Mouse (Mus musculus) left cerebral cortex, postnatal 14 days (tissue): ENCODE data around the gene Hspa1a. TPM values are rescaled to one million over a fixed set of nuclear protein-coding genes. Genes with fewer than 3 reads are reported as not detected.
"Not testable (repeated sequence)": the region's sequence is repeated elsewhere in the genome, so short reads cannot be mapped to it uniquely, and the experiment has no call there.

Source experiments
- DNase-seq, 2 experiments: peaks; one replicate each; pipeline ENCODE4 v3.0.0; 2021 to 2022; ENCODE audit warnings: low spot score in 2 of 2, mixed read lengths in 1 of 2
- intact Hi-C: fragments of 180-260 bp; cut with DNase I; formaldehyde crosslinking; loops from one replicate; pipeline ENCODE4 v1.15.1; 2025
- long read RNA-seq, 2 experiments: library from polyadenylated mRNA; stranded (forward); transcript quantifications; one replicate each; pipeline ENCODE4 v2.0.0; 2021
- total RNA-seq, 2 experiments: library from RNA; stranded (reverse); gene quantifications; 2 replicates each; pipeline ENCODE4 v1.2.3; 2021

Hspa1a gene
- total RNA-seq = 1 to 10 TPM; 5.5 to 6.7 TPM
- long read RNA-seq, experiment 1, partial matches to known transcripts = 0 of 4 reads
- long read RNA-seq, experiment 1, other reads (novel, unspliced or antisense) = 0 of 4 reads
- long read RNA-seq, experiment 2, transcript Hspa1a-201 (1 exons, 2,967 nt) = major isoform, 6 of 6 reads
- long read RNA-seq, experiment 2, partial matches to known transcripts = 0 of 6 reads
- long read RNA-seq, experiment 2, other reads (novel, unspliced or antisense) = 0 of 6 reads

DNA sequence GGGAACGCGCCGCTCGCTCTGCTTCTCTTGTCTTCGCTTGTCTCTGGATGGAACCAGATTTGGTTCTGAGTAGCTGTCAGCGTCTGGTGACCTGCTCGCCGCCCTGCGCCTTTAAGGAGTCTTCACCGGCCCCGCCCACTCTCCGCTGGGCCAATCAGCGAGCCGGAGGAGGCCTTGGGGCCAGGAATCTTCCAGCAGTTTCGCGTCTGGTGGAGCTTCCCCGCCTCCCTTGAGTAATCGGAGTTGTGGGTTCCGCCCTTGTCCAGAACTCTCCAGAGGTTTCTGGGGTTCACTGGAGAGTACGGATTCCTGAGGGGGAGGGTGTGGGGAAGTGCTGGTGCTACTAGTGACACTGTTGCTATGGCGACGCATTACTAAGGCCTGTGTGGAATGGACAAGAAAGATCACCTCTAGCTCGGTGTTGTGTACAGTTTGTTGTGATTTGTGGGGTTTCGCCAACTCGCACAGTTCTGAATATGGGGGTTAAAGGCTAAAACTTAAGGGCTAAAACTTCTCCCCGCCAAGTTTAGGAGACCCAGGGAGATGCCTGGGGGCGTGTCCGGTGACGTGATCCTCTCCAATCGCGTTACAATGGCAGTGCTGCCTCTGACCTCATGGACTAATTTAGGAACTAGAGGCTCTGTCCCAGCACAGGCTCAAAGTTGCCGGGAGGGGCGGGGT lies at the start of gene Hspa1a, which contains the start of gene Hspa1l:
Gene Hspa1a, minus strand, starts transcription at position 88 of the 681 bp plus-strand sequence.
Gene Hspa1l, plus strand, starts transcription at position 635 of the 681 bp plus-strand sequence.
- intact Hi-C loops = not testable (repeated sequence)
- DNase-seq = peak; percentile 72 to 79

DNA sequence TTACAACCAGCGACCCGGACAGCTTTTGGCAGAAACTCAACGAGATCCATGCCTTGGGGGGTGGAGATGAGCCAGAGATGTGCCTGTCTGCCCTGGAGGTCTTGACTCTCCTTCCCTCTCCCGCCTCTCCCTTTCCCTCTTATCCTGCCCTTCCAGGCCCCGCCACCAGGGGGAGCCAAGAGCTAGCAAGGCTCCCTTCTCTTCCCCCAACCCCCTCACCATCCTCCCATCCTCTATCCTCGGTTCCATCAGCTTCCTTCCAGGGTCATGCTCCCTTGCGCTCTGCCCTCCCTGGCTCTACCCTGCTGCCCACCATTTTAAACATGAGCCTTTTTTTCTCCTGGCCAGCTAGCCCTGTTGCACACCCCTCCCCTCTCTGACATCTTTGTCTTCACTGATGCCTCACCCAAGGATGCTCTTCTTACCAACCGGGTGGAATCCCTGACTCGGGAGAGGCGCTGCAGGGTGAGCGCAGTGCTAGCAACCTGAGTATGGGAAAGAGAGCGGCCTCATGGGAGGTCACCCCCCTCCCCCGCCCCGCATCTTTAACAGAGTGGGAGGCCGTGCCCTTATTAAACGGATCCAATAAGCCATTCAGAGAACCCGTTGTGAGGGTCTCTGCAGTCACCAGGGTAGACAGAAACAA lies 49.3 kb upstream of the Hspa1a start:
- peak; percentile 88 to 89 for DNase-seq
- intact Hi-C loops = loop anchor here (1.0 to 2.0 kb wide), 2 partner anchors 38 to 86 kb away; partner anchors contain the start of gene Ddah2

GRCm38 (mm10) chr17:35020551-35020950 lies 48.6 kb upstream of the Hspa1a start:
- intact Hi-C loops = loop anchor here (2.0 kb wide), 1 partner anchor 86 kb away; no protein-coding TSS in a partner anchor
- DNase-seq = no peak

GRCm38 (mm10) chr17:35019894-35020293 lies 47.9 kb upstream of the Hspa1a start:
- DNase-seq = no peak
- intact Hi-C loops = loop anchor here (2.0 kb wide), 1 partner anchor 87 kb away; no protein-coding TSS in a partner anchor

DNA sequence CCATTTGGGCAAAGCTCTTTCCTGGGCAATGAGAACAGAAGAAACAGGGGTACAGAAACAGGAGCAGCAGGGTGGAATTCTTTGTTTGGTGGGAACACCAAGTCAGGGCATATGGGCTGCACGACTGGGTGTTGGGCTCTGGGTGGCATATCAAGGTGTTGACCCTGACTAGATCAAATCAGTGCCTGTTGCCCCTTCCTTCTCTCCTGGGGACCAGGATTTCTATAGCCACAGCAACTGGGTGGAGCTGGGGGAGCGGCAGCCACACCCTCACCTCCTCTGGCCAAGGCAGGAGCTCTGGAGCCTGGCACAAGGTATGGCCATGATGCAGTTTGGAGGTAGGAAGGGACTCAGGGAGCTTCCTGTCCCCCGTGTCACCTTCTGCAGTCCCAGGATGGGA lies 46.2 kb upstream of the Hspa1a start:
- intact Hi-C loops = no loop called here
- no peak for DNase-seq

DNA sequence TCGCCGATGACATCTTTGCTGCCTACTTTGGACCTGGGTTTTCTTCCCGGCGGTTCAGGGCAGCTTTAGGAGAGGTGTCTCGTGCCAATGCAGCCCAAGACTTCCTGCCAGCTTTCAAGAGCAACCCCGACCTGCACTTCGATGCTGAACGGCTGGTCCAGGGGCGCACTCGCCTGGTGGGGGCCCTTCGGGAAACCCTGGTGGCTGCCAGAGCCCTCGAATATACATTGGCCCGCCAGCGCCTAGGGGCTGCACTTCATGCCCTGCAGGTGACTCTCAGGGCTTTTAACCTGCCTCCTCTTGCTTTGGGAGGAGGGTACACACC lies 45.7 kb upstream of the Hspa1a start:
- intact Hi-C loops = no loop called here
- no peak for DNase-seq

GRCm38 (mm10) chr17:35016791-35017705 lies 45.1 kb upstream of the Hspa1a start:
- intact Hi-C loops = no loop called here
- DNase-seq = no peak

GRCm38 (mm10) chr17:35016376-35016775 lies 44.4 kb upstream of the Hspa1a start, which contains the start of gene Vwa7:
Gene Vwa7, plus strand, starts transcription at chr17:35016579.
- DNase-seq = no peak
- intact Hi-C loops = no loop called here

DNA sequence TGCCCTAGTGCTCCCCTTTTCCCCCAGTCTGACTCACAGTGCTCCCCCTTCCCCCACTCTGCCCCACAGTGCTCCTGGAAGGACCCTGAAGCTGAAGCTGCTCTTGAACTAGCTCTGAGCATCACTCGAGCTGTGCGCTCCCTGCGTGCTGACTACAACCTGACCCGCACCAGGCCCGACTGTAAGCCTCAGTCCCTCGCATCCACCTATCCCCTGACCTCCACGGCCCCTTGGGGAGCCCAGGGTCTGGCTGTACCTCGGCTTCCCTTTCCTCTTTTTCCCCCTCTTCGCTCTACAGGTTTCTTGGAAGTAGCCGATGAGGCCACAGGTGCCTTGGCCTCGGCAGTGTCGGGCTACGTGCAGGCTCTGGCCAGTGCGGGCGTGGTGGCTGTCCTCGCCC lies 43.3 kb upstream of the Hspa1a start:
- intact Hi-C loops = no loop called here
- no peak for DNase-seq

DNA sequence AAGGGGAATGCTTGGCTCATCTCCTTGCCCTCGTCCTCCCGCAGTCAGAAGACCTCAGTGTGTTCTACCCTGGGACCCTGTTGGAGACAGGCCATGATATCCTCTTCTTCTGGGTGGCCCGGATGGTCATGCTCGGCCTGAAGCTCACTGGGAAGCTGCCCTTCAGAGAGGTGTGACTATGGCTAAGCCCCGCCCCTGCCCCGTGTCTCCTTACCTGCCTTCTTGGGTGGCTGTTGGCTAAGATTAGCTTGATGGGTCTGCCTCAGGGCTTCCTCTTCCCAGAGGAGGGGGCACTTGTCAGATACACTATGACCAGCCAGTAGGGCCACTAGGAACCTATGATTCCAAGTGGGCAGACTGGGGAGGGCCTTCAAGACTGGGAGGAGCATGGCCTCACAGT lies 41.3 kb upstream of the Hspa1a start:
- DNase-seq = no peak
- intact Hi-C loops = no loop called here

DNA sequence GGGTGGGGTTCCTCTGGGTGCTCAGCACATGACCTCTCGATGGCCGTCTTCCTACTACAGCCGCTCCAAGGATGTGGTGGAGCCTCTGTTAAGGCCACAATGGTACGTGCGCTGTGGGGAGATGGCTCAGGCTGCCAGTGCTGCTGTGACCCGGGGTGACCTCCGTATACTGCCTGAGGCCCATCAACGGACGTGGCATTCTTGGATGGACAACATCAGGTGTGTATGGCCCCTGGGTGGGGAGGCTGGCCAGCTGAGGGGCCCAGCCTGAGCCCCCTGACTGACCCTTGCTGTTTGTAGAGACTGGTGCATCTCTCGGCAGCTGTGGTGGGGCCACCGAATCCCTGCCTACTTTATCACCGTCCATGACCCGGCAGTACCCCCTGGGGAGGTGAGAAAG lies 40.5 kb upstream of the Hspa1a start:
- DNase-seq = no peak
- intact Hi-C loops = no loop called here

- intact Hi-C loops = no loop called here
Observed at GRCm38 (mm10) chr17:35011440-35011839, 39.5 kb upstream of the Hspa1a start.

GRCm38 (mm10) chr17:35009586-35009985 lies 37.6 kb upstream of the Hspa1a start:
- intact Hi-C loops = loop anchor here (10.0 kb wide), 1 partner anchor 225 kb away; the partner anchor contains the start of genes Atp6v1g2 and Nfkbil1
- DNase-seq = no peak

More at GRCm38 (mm10) chr17:35011440-35011839, 39.5 kb upstream of the Hspa1a start:
- no peak for DNase-seq

DNA sequence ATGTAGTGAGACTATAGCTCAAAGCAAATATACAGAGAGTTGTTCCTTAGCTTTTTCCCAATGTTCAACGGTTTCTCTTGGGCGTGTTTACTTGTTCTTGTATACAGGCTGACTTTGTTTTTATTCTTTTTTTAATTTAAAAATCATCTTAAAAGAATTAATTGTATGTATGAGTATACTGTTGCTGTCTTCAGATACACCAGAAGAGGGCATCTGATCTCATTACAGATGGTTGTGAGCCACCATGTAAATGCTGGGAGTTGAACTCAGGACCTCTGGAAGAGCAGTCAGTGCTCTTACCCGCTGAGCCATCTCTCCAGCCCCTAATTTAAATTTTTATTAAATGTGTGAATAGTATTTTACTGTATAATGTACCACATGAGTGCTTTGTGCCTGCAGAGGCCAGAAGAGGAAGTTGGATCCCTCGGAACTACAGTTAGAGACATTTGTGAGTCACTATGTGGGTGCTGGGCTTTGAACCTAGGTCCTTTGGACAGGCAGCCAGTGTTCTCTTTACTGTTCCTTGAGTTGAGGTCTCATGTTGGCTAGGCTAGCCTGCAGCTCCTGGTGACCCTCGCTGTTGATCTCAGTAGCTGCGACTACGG lies 35.5 kb upstream of the Hspa1a start:
- intact Hi-C loops = loop anchor here (10.0 kb wide), 1 partner anchor 227 kb away; the partner anchor contains the start of genes Atp6v1g2 and Nfkbil1

GRCm38 (mm10) chr17:35005902-35006301 lies 33.9 kb upstream of the Hspa1a start:
- intact Hi-C loops = loop anchor here (10.0 kb wide), 1 partner anchor 229 kb away; the partner anchor contains the start of genes Atp6v1g2 and Nfkbil1
- not testable (repeated sequence) for DNase-seq

More for the DNA sequence above, 35.5 kb upstream of the Hspa1a start:
- DNase-seq = no peak

DNA sequence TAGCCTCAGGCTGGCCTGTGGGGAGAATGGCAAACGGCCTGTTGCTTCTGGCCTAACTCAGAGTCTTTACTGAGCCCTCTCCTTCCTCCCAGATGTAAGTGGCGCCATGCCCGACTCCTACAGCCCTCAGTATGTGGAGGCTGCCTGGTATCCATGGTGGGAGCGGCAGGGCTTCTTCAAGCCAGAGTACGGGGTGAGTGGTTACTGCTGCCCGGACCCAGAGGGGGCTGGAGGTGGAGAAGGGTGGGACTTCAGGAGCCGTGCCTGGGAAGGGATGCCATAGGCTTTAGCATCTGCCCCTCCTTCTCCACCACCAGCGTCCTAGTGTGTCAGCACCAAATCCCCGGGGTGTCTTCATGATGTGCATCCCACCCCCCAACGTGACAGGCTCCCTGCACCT lies 33.2 kb upstream of the Hspa1a start:
- intact Hi-C loops = loop anchor here (10.0 kb wide), 1 partner anchor 230 kb away; the partner anchor contains the start of genes Atp6v1g2 and Nfkbil1
- no peak for DNase-seq

DNA sequence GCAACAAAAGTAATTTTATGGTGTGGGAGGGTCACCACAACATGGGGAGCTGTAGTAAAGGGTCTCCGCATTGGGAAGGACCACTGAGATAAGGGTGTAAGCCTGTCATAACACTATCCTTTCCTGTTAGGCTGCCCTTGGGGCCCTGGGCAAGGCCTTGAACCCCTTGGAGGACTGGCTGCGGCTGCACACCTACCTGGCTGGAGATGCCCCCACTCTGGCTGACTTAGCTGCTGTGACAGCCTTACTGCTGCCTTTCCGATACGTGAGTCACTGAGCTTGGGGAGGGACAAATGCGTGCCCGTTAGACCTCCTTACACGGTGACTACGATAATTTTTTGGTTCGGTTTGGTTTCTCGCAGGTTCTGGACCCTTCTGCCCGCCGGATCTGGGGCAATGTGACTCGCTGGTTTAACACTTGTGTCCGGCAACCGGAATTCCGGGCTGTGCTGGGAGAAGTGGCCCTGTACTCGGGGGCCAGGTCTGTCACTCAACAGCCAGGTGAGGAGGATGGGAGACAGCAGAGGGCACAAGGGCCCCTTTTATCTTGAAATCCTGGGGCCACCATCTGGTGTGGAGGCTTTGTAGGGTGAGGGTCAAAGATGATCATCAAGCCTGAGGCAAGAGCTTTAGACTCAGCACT lies 32.2 kb upstream of the Hspa1a start:
- intact Hi-C loops = loop anchor here (10.0 kb wide), 1 partner anchor 231 kb away; the partner anchor contains the start of genes Atp6v1g2 and Nfkbil1
- no peak for DNase-seq
